Mouse (Mus musculus) E14TG2a.4 (cell line): ENCODE data around the gene Peg12.

ENCODE experiments used
- CTCF ChIP-seq: conservative IDR thresholded peaks from 2 replicates; pipeline ENCODE4 v1.5.1; 2014; ENCODE audit warnings: low read length
- NANOG ChIP-seq: IDR thresholded peaks from 2 replicates; pipeline ENCODE4 v1.6.1; 2014; ENCODE audit warnings: borderline replicate concordance, low read length, mixed read lengths
- POU5F1 ChIP-seq: IDR thresholded peaks from 2 replicates; pipeline ENCODE4 v1.6.1; 2014; ENCODE audit warnings: low read length, borderline replicate concordance

DNA sequence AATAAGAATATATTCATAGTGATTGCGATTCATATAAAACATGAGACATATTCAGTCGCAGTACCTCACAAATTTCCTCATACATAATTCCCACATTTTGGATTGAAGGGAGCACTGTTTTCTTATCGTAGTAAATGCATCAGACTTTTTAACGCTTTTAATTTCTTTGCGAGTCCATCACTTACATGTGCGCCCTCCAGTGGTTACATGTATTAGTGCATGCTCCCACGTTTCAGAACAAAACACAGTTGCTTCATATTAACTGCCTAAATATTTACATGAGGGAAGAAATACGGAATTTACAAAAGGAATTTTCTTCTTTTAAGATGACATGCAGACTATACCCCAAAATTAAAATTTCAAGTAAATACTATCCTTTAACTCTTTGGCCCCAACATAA lies 36.0 kb downstream of the Peg12 start:
- peak; percentile 91 for TF ChIP-seq CTCF
- TF ChIP-seq NANOG: no peak
- no peak for TF ChIP-seq POU5F1
